Mouse (Mus musculus) neural tube, embryonic 12.5 days (tissue): ENCODE measurements around the gene Slc7a8. TPM values are rescaled to one million over a fixed set of nuclear protein-coding genes. Genes with fewer than 3 reads are reported as not detected.

ENCODE experiments used
- ATAC-seq: fragments of 200-750 bp; cut with Nextera tagmentation; 2 replicates; pipeline ENCODE4 v1.8.0; 2017; ENCODE audit warnings: low read depth, mild to moderate bottlenecking, moderate TSS enrichment, moderate library complexity; ENCODE audit not compliant: low FRiP score
- H3K27ac ChIP-seq: fragments of 300-500 bp; sonication (generic); 2 replicates; pipeline ENCODE4 v1.5.1; 2016
- H3K27me3 ChIP-seq: fragments of 300-500 bp; sonication (generic); replicated peaks from 2 replicates; pipeline ENCODE4 v1.6.1; 2016; ENCODE audit warnings: mild to moderate bottlenecking
- H3K36me3 ChIP-seq: fragments of 300-500 bp; sonication (generic); 2 replicates; pipeline ENCODE4 v1.6.1; 2016; ENCODE audit warnings: mild to moderate bottlenecking
- H3K4me1 ChIP-seq: fragments of 300-500 bp; sonication (generic); 2 replicates; pipeline ENCODE4 v1.6.1; 2016
- H3K4me2 ChIP-seq: fragments of 300-500 bp; sonication (generic); replicated peaks from 2 replicates; pipeline ENCODE4 v1.6.1; 2016; ENCODE audit warnings: mild to moderate bottlenecking
- H3K4me3 ChIP-seq: fragments of 300-500 bp; sonication (generic); 2 replicates; pipeline ENCODE4 v1.5.1; 2016
- H3K9ac ChIP-seq: fragments of 300-500 bp; sonication (generic); 2 replicates; pipeline ENCODE4 v1.6.1; 2016; ENCODE audit warnings: mild to moderate bottlenecking
- H3K9me3 ChIP-seq: fragments of 300-500 bp; sonication (generic); 2 replicates; pipeline ENCODE4 v1.6.1; 2016; ENCODE audit warnings: mild to moderate bottlenecking
- WGBS: fragments of 180-500 bp; shearing (Covaris S2); methylation state at CpG from one replicate; pipeline ENCODE4 v1.1.7; 2016; 5-methylcytosine and 5-hydroxymethylcytosine counted together
- polyA plus RNA-seq: library from polyadenylated mRNA; unstranded; fragments of >200 nt; fragmentation: Nextera tagmentation; extraction: Ambion mirVana; gene quantifications from 2 replicates; pipeline ENCODE4 v1.2.1, GENCODE M21; 2016

Slc7a8 gene
- polyA plus RNA-seq, 1 experiment from 2014 or later = 3.7 TPM

DNA sequence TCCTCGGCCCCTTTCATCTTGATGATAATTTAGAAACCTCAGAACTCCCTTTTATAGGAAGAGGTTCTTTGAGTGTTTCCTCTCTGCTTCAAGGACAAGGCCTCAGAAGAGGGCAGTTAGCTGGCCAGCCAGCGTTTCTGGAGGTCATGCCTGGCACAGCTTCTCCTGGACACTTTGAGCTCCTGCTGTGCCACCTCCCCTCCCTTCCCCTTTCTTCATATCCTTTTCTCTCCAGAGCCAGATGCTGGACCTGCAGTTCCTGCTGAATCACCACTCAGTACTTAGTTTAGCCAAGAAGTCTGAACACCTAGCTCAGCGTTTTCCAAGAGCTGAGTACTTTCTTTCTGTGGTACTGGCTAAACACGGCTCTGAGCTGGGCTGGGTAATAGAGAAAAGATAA is 32.5 kb downstream of the Slc7a8 start:
- Histone ChIP-seq H3K27ac (no peak overlapping the region), H3K9ac (no peak overlapping the region), H3K27me3 (no peaks in the 10 kb centered on the region), H3K36me3 (no peaks in the 10 kb centered on the region), H3K4me2 (no peak overlapping the region), H3K9me3 (no peaks in the 10 kb centered on the region), H3K4me3 (no peak overlapping the region), H3K4me1 (no peaks in the 10 kb centered on the region)
- no peak for ATAC-seq
- WGBS = 67% methylated on average over 4 of the region's 4 CpGs

DNA sequence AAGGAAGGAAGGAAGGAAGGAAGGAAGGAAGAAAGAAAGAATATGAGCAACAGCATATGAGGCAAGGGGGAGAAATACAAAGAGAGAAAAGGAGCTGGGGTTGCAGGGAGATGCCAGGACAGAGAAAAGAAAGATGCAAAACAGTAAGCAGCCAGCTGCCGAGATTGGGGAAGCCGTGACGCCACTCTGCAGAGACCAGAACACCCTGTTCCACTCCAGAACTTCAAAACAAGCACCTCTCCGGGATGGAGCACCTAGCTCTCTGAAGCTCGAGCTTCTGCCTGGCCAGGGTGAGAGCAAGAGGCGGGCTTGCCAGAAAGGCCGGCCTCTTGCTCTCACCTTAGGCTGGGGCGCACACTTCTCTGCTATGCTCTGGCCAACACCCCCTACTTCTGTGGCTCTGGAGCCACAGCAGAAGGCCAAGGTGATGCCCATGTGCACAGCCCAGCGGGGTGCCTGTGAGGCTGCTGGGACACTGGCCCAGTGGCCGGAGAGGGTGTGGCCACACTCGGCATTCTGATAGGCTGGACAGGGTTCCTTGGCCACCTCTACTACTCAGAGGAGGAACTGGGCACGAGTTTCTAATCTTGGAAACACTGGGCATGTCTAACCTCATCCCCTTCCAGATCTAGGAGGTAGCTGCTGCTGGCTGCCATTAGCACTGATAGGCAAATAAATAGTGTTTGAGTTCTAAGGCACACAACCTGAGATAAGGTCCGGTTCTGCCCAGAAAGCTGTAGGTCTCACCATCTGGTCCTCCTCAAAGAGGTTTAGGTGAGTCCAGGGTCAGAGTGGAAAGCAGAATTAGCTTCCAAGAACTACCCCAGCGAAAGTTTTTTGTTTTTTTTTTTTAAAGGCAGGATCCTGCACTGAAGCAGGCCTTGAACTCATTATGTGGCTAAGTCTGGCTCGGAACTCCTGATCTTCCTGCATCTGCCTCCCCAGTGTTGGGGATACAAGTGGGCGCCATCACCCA is 33.5 kb downstream of the Slc7a8 start:
- no peak overlapping the region for H3K9ac ChIP-seq
- ATAC-seq = no peak
- H3K27ac ChIP-seq = no peak overlapping the region
- no peak overlapping the region for H3K4me3 ChIP-seq
- H3K4me1 ChIP-seq = no peaks in the 10 kb centered on the region
- H3K36me3 ChIP-seq = no peaks in the 10 kb centered on the region
- H3K27me3 ChIP-seq = no peaks in the 10 kb centered on the region
- no peak overlapping the region for H3K4me2 ChIP-seq
- 88% methylated on average over 16 of the region's 16 CpGs for WGBS
- H3K9me3 ChIP-seq = no peaks in the 10 kb centered on the region

DNA sequence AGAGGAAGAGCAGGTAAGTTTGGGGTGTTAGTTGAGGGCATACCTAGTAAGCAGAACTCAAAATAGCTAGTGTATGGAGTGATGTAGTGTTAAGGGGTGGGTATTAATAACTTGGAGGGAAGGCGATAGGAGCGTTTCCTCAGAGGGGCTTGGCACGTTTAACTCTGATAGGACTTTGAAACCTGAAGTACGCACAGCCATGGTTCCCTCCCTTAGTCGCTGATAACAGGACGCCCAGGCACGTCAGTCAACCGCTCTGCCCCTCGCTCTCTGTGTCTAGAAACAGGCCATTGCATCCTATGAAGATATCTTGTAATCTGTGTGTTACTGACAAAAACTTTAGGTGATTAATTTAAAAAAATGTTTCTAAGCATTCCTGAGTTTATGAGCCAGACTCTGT is 35.7 kb downstream of the Slc7a8 start:
- Histone ChIP-seq H3K4me1 (no peaks in the 10 kb centered on the region), H3K27ac (no peak overlapping the region), H3K27me3 (no peaks in the 10 kb centered on the region), H3K4me3 (no peak overlapping the region), H3K9me3 (no peaks in the 10 kb centered on the region), H3K9ac (no peak overlapping the region), H3K36me3 (no peaks in the 10 kb centered on the region), H3K4me2 (no peak overlapping the region)
- ATAC-seq = no peak
- 93% methylated on average over 9 of the region's 9 CpGs for WGBS

DNA sequence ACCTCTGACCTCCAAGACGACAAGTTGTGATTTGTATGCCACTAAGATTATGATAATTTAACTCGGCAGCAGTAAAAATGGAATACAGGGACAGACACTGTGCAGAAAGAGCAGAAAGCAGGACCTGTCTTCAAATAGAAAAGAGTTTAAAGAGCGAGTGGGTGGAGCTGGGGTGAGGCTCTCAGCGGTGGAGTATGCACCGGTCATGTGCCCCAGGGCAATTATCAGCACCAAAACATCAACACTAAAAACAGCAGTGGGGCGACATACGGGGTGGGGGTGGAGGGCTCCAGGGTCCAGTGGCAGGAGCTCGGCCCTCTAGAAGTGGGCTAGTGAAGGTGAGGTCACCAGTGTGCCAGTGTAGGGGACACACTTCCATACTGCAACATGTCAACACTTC is 37.3 kb downstream of the Slc7a8 start:
- Histone ChIP-seq H3K4me2 (no peak overlapping the region), H3K4me3 (no peak overlapping the region), H3K27ac (no peak overlapping the region), H3K36me3 (no peaks in the 10 kb centered on the region), H3K9ac (no peak overlapping the region), H3K9me3 (no peaks in the 10 kb centered on the region), H3K27me3 (no peaks in the 10 kb centered on the region), H3K4me1 (no peaks in the 10 kb centered on the region)
- 78% methylated on average over 8 of the region's 8 CpGs for WGBS
- no peak for ATAC-seq

DNA sequence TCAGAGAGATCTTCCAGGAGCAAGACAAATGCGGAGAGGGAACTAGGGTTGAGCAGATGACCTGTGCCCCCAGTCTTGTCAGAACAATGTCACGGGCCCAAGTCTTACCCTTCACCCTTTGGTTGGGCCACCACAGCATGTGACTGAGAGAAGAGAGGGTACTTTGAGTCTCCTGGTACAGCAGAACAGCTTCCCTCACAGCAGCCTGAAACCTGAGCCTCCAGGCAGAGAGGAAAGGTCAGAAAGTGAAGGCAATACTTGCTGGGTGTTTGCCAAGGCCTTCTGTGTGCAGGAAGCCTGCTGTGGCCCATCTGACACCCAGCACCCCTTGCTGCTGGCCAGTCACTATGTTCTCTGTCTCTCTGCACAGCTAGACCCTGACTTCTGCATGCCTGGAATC is 39.4 kb downstream of the Slc7a8 start:
- Histone ChIP-seq H3K4me2 (no peak overlapping the region), H3K36me3 (no peaks in the 10 kb centered on the region), H3K27me3 (no peaks in the 10 kb centered on the region), H3K9ac (no peak overlapping the region), H3K4me3 (no peak overlapping the region), H3K4me1 (no peaks in the 10 kb centered on the region), H3K27ac (no peak overlapping the region), H3K9me3 (no peaks in the 10 kb centered on the region)
- ATAC-seq = no peak
- WGBS = 80% methylated on average over 2 of the region's 2 CpGs

DNA sequence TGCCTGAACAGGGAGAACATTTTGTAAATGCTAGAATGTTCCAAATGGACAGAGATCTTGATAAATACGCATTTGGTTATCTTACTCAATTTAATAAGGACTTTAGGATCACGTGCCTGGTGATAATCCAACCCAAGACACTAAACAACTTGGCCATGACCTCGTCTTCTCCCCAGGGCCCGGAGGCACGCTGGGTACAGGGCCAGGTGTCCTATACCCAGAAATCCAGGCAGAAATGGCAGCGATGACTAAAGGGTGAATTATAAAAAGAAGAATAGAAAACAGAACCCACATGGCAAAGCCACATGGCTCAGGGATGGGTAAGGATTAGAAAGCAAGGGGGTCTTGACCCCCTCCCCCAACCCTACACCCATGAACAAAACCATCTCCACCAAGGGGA is 40.0 kb downstream of the Slc7a8 start:
- Histone ChIP-seq H3K9me3 (no peaks in the 10 kb centered on the region), H3K4me1 (no peaks in the 10 kb centered on the region), H3K36me3 (no peaks in the 10 kb centered on the region), H3K27ac (no peak overlapping the region), H3K9ac (no peak overlapping the region), H3K4me2 (no peak overlapping the region), H3K27me3 (no peaks in the 10 kb centered on the region), H3K4me3 (no peak overlapping the region)
- WGBS = 87% methylated on average over 6 of the region's 6 CpGs
- no peak for ATAC-seq

DNA sequence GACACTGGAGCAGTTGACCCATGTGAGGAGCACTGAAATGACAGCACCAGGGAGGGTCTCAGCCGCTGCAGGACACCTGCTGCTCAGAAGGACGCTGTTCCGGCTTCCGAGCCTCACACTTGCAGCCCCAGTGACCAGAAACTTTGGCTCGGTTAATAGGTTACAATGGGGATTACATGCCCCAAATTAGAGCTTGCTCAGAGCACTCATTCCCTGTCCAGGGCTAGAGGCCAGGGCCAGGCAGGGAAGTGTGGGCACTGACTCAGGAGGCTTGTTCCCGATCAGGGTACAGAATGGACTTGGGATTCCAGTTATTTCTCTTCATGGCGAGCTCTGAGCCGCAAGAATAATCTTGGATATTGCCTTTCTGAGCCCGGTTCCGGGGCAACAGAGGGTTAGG is 44.1 kb downstream of the Slc7a8 start:
- ATAC-seq = no peak
- Histone ChIP-seq H3K9me3 (no peaks in the 10 kb centered on the region), H3K27ac (no peak overlapping the region), H3K4me2 (no peak overlapping the region), H3K27me3 (no peaks in the 10 kb centered on the region), H3K9ac (no peak overlapping the region), H3K4me1 (no peaks in the 10 kb centered on the region), H3K4me3 (no peak overlapping the region), H3K36me3 (no peaks in the 10 kb centered on the region)
- WGBS = 77% methylated on average over 10 of the region's 10 CpGs

DNA sequence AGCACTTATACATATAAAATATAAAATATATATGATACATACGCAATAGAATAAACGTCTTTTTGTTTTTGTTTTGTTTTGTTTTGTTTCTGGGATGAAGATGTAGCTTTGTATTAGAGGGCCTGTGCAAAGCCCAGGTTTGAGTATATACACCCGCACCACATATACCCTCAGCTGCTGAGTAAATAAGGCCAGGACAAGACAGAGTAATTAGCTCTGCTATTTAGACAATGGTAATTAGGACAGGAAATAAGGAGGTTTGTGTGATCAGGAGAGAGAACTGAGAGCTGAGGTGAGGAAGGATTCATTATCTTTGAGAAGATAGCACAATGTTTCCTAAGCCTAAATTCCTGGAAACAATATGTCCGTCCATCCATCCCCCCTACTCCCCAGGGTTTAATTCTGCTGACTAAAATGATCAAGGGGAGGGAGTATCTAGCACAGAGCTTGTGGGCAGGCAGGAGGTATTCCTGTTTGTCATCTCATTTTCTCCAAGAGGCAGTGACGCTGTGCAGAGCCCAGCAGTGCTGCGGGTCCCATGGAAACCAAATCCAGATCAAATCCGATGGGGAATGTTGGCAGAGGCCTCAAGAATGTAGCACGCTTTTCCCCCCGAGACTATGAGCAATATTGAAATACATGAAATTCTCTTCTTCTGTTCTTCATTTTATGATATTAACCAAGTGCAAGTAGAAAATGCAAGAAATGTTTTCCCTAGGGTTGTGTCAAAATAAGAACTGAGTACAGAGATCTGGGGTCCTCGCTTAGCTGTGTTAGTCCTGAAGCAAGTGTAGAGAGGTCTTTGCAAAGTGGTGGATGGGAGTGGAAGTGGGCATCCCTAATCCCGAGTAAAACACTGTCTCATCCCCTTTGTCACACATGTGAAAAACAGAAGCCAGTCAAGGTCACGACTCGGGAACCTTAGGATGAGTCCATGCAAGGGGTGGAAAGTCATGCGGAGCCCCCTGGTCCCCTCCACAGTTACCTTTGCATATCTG is 44.9 kb downstream of the Slc7a8 start:
- H3K4me2 ChIP-seq = no peak overlapping the region
- no peaks in the 10 kb centered on the region for H3K4me1 ChIP-seq
- 78% methylated on average over 14 of the region's 14 CpGs for WGBS
- H3K9me3 ChIP-seq = no peaks in the 10 kb centered on the region
- no peak overlapping the region for H3K9ac ChIP-seq
- H3K36me3 ChIP-seq = no peaks in the 10 kb centered on the region
- no peak for ATAC-seq
- no peak overlapping the region for H3K27ac ChIP-seq
- H3K4me3 ChIP-seq = no peak overlapping the region
- no peaks in the 10 kb centered on the region for H3K27me3 ChIP-seq

DNA sequence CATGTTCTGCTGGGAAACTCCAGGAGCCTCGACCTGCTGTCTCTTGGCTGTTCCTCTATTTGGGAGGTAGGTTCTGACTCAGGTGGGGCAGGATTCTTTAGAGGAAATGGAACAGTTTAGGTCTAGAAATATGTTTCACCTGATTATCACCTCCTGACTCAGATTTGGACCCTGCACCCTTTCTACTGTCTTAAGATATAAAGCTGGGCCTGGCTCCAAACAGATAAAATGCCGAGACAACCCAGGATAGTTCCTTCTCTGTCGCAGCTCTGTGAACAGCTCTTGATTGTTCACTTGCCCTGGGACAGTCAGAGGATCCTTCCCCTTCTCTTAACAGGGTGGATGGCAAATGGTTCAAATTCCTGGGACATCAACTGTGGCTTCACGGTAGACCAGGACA is 46.5 kb downstream of the Slc7a8 start:
- H3K27me3 ChIP-seq = no peaks in the 10 kb centered on the region
- H3K9ac ChIP-seq = no peak overlapping the region
- no peak overlapping the region for H3K4me2 ChIP-seq
- ATAC-seq = no peak
- 85% methylated on average over 4 of the region's 4 CpGs for WGBS
- no peaks in the 10 kb centered on the region for H3K9me3 ChIP-seq
- no peak overlapping the region for H3K4me3 ChIP-seq
- no peaks in the 10 kb centered on the region for H3K4me1 ChIP-seq
- H3K36me3 ChIP-seq = no peaks in the 10 kb centered on the region
- no peak overlapping the region for H3K27ac ChIP-seq

DNA sequence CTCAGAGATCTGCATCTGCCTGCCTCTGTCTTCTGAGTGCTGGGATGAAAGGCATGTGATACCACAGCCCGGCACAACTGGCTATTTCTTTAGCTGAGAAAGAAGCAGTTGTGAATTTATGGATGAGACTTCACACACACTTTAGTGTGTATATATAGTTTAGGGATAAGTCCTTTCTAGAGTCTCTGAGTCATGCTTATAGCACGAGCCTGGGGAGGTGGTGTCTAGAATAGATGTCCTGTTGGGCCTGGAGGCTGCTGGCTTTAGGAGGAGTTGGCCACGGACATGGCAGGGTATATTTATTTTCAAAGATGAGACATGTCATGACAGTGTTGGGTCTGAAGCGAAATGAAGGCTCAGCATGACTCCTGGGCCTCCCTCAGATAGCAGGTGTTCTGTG is 47.7 kb downstream of the Slc7a8 start:
- Histone ChIP-seq H3K27ac (no peak overlapping the region), H3K4me3 (no peak overlapping the region), H3K9ac (no peak overlapping the region), H3K9me3 (no peaks in the 10 kb centered on the region), H3K27me3 (no peaks in the 10 kb centered on the region), H3K4me1 (no peaks in the 10 kb centered on the region), H3K4me2 (no peak overlapping the region), H3K36me3 (no peaks in the 10 kb centered on the region)
- 74% methylated on average over 4 of the region's 4 CpGs for WGBS
- ATAC-seq = no peak

DNA sequence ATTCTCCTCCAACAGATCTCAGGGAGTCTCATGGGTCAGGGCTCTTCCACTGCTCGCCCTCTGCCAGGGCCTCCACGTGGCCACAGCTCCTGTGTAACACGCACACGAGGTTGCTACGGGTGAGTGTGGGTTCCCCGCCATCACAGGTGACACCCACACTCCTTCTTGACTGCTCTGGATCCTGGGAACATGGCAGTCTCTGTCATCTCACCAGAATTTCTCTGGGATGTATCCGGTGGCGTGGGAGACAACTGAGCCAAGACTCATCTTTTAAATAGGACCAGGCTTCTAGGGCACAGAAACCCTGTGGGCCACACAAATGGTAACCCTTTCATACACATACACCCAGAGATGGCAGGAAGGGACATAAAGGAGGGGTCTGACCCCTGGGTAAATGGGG is 49.5 kb downstream of the Slc7a8 start:
- Histone ChIP-seq H3K9me3 (no peaks in the 10 kb centered on the region), H3K27me3 (no peaks in the 10 kb centered on the region), H3K9ac (no peak overlapping the region), H3K4me3 (no peak overlapping the region), H3K4me2 (no peak overlapping the region), H3K36me3 (no peaks in the 10 kb centered on the region), H3K27ac (no peak overlapping the region), H3K4me1 (no peaks in the 10 kb centered on the region)
- ATAC-seq = no peak
- WGBS = 89% methylated on average over 8 of the region's 8 CpGs

DNA sequence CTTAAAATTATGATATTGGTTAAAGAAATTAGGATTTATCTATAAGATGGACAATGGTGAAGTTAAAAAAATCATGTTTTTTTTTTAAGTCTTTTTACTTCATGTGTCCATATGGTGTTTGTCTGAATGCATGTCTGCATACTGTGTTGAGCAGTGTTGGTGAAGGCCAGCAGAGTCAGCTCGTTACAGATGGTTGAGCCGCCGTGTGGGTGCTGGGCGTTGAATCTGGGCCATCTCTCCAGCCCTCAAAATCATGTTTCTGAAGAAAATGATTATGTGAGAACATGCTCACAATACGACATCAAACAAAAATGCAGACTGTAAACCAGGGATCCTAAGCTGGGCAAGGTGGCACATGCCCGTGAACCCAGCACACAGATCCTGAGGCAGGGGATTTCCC is 51.4 kb downstream of the Slc7a8 start:
- H3K9ac ChIP-seq = no peak overlapping the region
- no peak overlapping the region for H3K4me3 ChIP-seq
- no peaks in the 10 kb centered on the region for H3K9me3 ChIP-seq
- no peak for ATAC-seq
- H3K27me3 ChIP-seq = no peaks in the 10 kb centered on the region
- H3K27ac ChIP-seq = no peak overlapping the region
- H3K4me2 ChIP-seq = no peak overlapping the region
- WGBS = 93% methylated on average over 6 of the region's 6 CpGs
- H3K36me3 ChIP-seq = no peaks in the 10 kb centered on the region
- H3K4me1 ChIP-seq = no peaks in the 10 kb centered on the region
